Mouse (Mus musculus) cerebellum, adult 2 months (tissue): ENCODE results near the gene Cap2.

Experiments used
- CTCF ChIP-seq: fragments of 200-500 bp; IDR thresholded peaks from 2 replicates; pipeline ENCODE4 v1.5.1; 2011; ENCODE audit warnings: low read depth, mild to moderate bottlenecking, control low read depth, low read length, moderate library complexity, borderline replicate concordance; ENCODE audit not compliant: insufficient read depth
- POLR2A ChIP-seq: fragments of 200-500 bp; IDR thresholded peaks from 2 replicates; pipeline ENCODE4 v1.6.1; 2011; ENCODE audit warnings: low read length, control low read depth, borderline replicate concordance; ENCODE audit not compliant: insufficient read depth

DNA sequence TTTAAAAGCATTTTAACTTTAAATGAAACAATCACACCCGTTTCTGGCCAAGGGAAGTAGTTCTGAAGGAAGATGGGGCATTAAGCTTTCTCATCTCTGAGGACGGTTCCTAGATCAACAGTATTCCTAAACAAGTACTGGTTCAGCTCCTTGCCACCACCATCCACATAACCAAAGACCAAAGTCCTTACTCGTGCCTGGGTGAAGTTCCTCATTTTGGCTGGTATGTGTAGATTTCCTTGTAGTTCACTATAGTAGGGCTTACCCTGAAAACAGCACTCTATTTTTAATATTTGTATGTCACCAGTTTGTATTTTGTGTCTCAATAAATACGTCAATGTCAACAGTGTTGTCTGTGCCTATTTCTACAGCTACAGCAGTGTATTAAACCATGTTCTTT, 176.1 kb downstream of the Cap2 start:
- no peak for TF ChIP-seq CTCF
- TF ChIP-seq POLR2A: no peak
